Mouse (Mus musculus): ENCODE data around the gene St6galnac5.
A peak's percentile ranks its signal among the peaks of the same experiment; 100 is the strongest.

The St6galnac5 gene

GRCm38 (mm10) chr3:152981988-152982387 is at the start of gene St6galnac5:
Gene St6galnac5, minus strand, starts transcription at chr3:152982246.
- no peak for DNase-seq

GRCm38 (mm10) chr3:153030756-153031155 is 48.7 kb upstream of the St6galnac5 start:
- DNase-seq: no peak

- no peak for DNase-seq
Observed at GRCm38 (mm10) chr3:153024016-153024415, 42.0 kb upstream of the St6galnac5 start.

GRCm38 (mm10) chr3:153018051-153018450 is 36.0 kb upstream of the St6galnac5 start:
- DNase-seq: no peak

- DNase-seq: no peak
Observed at GRCm38 (mm10) chr3:153016355-153016754, 34.3 kb upstream of the St6galnac5 start.

- DNase-seq: no peak
Observed at GRCm38 (mm10) chr3:153006893-153007292, 24.8 kb upstream of the St6galnac5 start.

GRCm38 (mm10) chr3:152998901-152999300 is 16.9 kb upstream of the St6galnac5 start:
- DNase-seq: no peak

GRCm38 (mm10) chr3:152998106-152998505 is 16.1 kb upstream of the St6galnac5 start:
- peak; percentile 13 for DNase-seq

GRCm38 (mm10) chr3:152993608-152994007 is 11.6 kb upstream of the St6galnac5 start:
- no peak for DNase-seq

- DNase-seq: no peak
Observed at GRCm38 (mm10) chr3:152990787-152991186, 8.7 kb upstream of the St6galnac5 start.

GRCm38 (mm10) chr3:152980978-152981974 is 770 bp downstream of the St6galnac5 start:
- no peak for DNase-seq

GRCm38 (mm10) chr3:152980431-152980830 is 1.6 kb downstream of the St6galnac5 start:
- peak; percentile 9 for DNase-seq

- DNase-seq: no peak
Observed at GRCm38 (mm10) chr3:152979481-152980092, 2.5 kb downstream of the St6galnac5 start.

- DNase-seq: no peak
Observed at GRCm38 (mm10) chr3:152971373-152971772, 10.7 kb downstream of the St6galnac5 start.

- no peak for DNase-seq
Observed at GRCm38 (mm10) chr3:152969774-152970347, 12.2 kb downstream of the St6galnac5 start.

- no peak for DNase-seq
Observed at GRCm38 (mm10) chr3:152961855-152962376, 20.1 kb downstream of the St6galnac5 start.

GRCm38 (mm10) chr3:152958358-152959150 is 23.5 kb downstream of the St6galnac5 start:
- peak; percentile 64 for DNase-seq

- no peak for DNase-seq
Observed at GRCm38 (mm10) chr3:152956771-152957170, 25.3 kb downstream of the St6galnac5 start.

GRCm38 (mm10) chr3:152956038-152956437 is 26.0 kb downstream of the St6galnac5 start:
- DNase-seq: no peak

- no peak for DNase-seq
Observed at GRCm38 (mm10) chr3:152951634-152952545, 30.2 kb downstream of the St6galnac5 start.

GRCm38 (mm10) chr3:152950914-152951313 is 31.1 kb downstream of the St6galnac5 start:
- no peak for DNase-seq
